In genomic region chr10:57160546-57160945, GRCm38 (mm10) we compare ENCODE assay signal across 35 mouse cellular contexts.
"Had no signal": no experiment of that assay in that cellular context is flagged by ENCODE, and none has a peak within 500 bp of the region (broad histone marks: within the 10 kb centered on the region; RNA-seq: fewer than 3 reads in every experiment).

No protein-coding gene starts in this region.

- H3K9ac ChIP-seq: heart, embryonic 12.5 days; heart, embryonic 13.5 days; heart, embryonic 15.5 days; hindbrain, embryonic 12.5 days; hindbrain, embryonic 13.5 days; hindbrain, embryonic 14.5 days; hindbrain, embryonic 15.5 days; intestine, embryonic 15.5 days; kidney, embryonic 15.5 days had no signal

- DNase-seq: heart, postnatal 10 days; heart, postnatal 14 days; heart, postnatal 36 days; heart, postnatal 4 days; kidney, adult 11 months; kidney, adult 18-20 months; kidney, adult 2 months; kidney, adult 8-10 months; kidney, adult 9 months; kidney, postnatal 10 days; kidney, postnatal 14 days; kidney, postnatal 25 days; kidney, postnatal 36 days; kidney, postnatal 4 days; layer of hippocampus, adult 9-11 months; layer of hippocampus, postnatal 36 days had no signal

- H3K36me3 ChIP-seq: heart, embryonic 10.5 days; heart, embryonic 12.5 days; heart, embryonic 13.5 days; heart, embryonic 15.5 days; hindbrain, embryonic 10.5 days; hindbrain, embryonic 12.5 days; hindbrain, embryonic 13.5 days; hindbrain, embryonic 15.5 days; intestine, embryonic 15.5 days; kidney, embryonic 15.5 days had no signal

- H3K27me3 ChIP-seq: heart, embryonic 12.5 days; heart, embryonic 13.5 days; heart, embryonic 15.5 days; hindbrain, embryonic 12.5 days; hindbrain, embryonic 13.5 days; hindbrain, embryonic 15.5 days; intestine, embryonic 15.5 days; kidney, embryonic 15.5 days had no signal

- H3K9me3 ChIP-seq: heart, embryonic 10.5 days; heart, embryonic 12.5 days; heart, embryonic 13.5 days; heart, embryonic 15.5 days; hindbrain, embryonic 10.5 days; hindbrain, embryonic 12.5 days; hindbrain, embryonic 13.5 days; hindbrain, embryonic 15.5 days; intestine, embryonic 15.5 days; kidney, embryonic 15.5 days had no signal

- H3K4me3 ChIP-seq: heart, embryonic 10.5 days; heart, embryonic 12.5 days; heart, embryonic 13.5 days; heart, embryonic 15.5 days; hindbrain, embryonic 10.5 days; hindbrain, embryonic 12.5 days; hindbrain, embryonic 13.5 days; hindbrain, embryonic 15.5 days; intestine, embryonic 15.5 days; kidney, embryonic 15.5 days; layer of hippocampus, adult 2 months had no signal

- H3K27ac ChIP-seq: heart, embryonic 10.5 days; heart, embryonic 13.5 days; heart, embryonic 15.5 days; hindbrain, embryonic 10.5 days; hindbrain, embryonic 12.5 days; hindbrain, embryonic 13.5 days; hindbrain, embryonic 14.5 days; hindbrain, embryonic 15.5 days; hindbrain, postnatal 0 days; intestine, embryonic 15.5 days; kidney, embryonic 15.5 days; kidney, postnatal 0 days; layer of hippocampus, adult 2 months had no signal

- H3K4me1 ChIP-seq: heart, embryonic 10.5 days; heart, embryonic 12.5 days; heart, embryonic 15.5 days; hindbrain, embryonic 10.5 days; hindbrain, embryonic 12.5 days; hindbrain, embryonic 13.5 days; hindbrain, embryonic 15.5 days; intestine, embryonic 15.5 days; kidney, embryonic 15.5 days had no signal

- H3K4me2 ChIP-seq: heart, embryonic 11.5 days; heart, embryonic 12.5 days; heart, embryonic 13.5 days; heart, embryonic 15.5 days; hindbrain, embryonic 12.5 days; hindbrain, embryonic 13.5 days; hindbrain, embryonic 14.5 days; hindbrain, embryonic 15.5 days; intestine, embryonic 15.5 days; kidney, embryonic 15.5 days had no signal

- ATAC-seq: hindbrain, embryonic 16.5 days; hindbrain, postnatal 0 days; inflammation-experienced regulatory T-cells, adult 6 months; intestine, embryonic 15.5 days; intestine, embryonic 16.5 days; intestine, postnatal 0 days had no signal
